Mouse (Mus musculus) granulocyte monocyte progenitor cell, adult 5-6 weeks (primary cell): ENCODE measurements around the gene Phldb2. TPM values are rescaled to one million over a fixed set of nuclear protein-coding genes. Genes with fewer than 3 reads are reported as not detected.

Experiments used
- ATAC-seq: replicated peaks from 2 replicates; pipeline ENCODE4 v1.8.0; 2016; ENCODE audit warnings: mild to moderate bottlenecking, moderate TSS enrichment, inconsistent platforms; ENCODE audit not compliant: poor library complexity, severe bottlenecking
- total RNA-seq, 2 experiments: library from RNA; stranded (forward) in 1 of 2; stranded (reverse) in 1 of 2; fragments of 200-712, 200-1000 nt in 1 of 2; fragments of >200 nt in 1 of 2; fragmentation: Nextera tagmentation in 1 of 2; gene quantifications; 2 replicates each; pipeline ENCODE4 v1.2.3; 2014 to 2017

Gene Phldb2
- total RNA-seq, 2 experiments from 2014 or later = 1.4 to 4.3 TPM

DNA sequence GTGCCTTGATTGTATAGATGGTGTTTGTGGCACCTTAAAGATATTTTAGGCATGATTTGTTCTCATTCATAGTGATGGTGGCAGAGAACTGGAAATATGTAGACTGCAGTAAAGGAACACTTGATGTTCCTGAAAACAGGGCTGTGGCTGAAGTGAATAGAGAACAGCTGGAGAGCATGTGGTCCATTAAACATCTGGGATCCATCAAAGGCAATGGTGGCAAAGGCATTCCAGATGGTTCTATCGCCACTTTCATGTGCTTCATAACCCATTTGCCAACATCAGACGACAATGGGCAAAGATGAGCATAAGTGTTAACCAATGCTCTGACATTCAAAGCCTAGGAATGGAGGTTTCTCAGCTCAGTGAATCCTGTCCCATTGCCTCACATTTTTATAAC lies 56.8 kb downstream of the Phldb2 start:
- no peak for ATAC-seq

DNA sequence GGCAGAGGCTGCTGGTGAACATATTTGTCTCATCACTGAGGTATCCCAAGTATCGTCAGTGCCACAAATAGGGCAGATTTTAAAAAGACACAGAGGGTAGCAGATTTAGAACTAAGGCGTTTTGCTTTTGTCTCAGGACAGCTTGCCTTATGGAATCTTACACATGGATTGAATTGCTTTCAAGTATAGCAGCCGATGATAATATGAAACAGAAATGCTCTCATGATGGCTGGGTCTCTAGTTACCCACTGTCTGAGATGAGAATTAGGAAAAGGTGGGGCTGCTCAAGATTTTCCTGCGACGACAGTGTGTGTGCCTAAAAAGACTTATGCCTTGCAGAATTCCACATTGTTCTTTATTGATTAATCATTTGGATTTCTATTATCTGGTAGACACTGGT lies 58.4 kb downstream of the Phldb2 start:
- ATAC-seq = no peak

DNA sequence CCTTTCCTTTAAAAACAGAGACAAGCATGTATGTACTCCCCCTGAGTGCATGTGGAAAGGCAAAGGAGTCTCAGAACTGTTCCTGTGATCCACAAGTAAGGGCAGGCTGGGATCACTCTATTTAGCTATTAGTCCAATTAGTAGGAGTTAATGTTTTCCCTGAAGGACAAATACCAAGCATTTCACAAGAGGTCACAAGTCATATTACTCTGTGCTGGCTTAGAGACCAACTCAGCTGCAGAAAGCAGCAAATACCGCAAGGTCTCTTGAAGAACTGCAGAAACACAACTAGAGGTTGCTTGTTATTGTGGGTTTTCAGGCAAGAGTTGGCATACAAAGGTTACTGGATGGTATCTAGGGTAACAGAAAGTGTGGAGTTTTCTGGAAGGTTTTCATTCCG lies 59.6 kb downstream of the Phldb2 start:
- no peak for ATAC-seq

DNA sequence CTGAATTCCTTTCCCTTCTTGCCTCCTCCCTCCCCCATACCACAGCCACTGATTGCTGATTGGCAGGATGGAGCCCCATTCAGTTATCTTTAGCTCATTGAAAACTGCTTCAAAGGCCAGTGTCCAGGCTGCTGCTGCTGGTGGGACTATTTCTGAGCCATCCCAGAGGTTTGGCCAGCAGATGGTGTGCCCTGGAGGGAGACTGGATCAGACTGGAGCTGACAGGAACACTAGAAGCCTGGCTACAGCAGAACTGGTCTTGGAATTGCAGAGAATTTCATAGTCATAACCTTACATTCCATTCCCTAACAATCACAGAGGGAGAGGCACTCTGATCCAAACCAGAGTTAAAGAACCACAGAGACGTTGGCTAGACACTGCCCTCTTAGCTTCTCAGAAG lies 60.5 kb downstream of the Phldb2 start:
- ATAC-seq = no peak

DNA sequence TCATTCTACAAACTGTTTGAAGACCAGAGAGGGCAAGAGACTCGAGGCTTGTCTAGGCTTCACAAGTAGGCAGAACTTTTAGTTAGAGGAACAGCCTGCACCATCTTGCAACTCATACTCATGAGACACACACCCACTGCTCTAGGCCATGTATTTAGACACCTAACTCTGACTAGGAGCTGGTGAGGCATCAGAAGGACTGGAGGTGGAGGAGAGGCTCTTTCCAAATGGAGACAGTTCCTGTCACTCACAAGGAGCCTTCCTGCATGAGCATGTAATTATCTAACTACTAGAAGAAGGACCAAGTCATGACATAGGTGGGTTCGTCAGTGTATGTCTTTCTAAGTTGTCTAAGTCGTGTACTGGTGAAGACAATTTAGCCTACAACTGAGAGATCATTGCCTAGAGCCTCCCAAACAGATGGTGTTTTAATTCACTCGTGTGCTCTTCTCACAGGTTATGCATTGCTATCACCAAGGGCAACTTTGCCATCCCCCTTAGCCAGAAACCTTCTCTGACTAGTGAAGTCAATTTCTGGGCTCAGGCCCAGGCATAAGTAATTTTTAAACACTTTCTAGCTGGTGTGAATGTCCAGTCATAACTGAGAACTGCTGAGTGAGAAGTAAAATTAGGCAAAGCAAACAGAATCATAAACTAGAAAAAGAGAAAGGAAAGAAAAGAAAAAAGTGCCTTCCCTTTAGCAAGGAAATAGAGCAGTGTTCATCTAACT lies 62.8 kb downstream of the Phldb2 start:
- ATAC-seq = no peak

DNA sequence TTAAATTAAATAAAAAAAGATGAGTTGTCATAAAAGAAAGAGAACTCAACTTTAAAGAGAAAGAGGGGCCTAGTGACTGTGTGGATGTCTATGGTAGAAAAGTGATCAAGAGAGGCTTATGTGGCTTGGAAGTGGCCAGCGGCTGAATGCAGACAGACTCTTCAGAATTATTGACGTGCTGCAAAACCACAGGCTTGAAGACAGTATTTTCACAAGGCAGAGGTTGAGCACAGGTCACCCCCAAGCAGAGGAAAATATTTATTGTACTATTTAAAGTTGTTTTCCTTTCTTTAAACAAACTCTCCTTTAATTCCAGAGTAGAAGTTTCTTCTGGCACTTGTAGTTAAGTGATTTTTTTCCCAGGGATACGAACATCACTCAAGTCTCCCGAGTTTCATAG lies 63.8 kb downstream of the Phldb2 start:
- no peak for ATAC-seq

DNA sequence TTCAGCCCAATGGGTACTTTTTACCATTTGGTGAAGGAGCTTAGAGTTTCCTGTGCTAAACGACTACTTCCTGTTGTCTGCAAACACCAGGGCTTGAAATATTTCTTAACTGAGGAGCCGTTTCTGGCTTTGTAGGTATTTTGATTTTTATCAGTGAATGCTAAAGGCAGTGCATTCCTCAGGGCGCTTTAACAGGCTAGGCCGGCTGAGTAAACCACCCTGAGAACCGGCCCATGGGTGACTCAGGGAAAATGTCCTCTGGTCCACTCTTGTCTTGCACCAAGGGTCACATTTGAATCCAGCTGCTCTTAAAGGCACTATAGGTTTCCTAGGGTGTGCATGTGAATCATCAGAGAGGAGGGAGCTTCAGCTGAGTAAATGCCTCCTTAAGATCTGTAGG lies 66.8 kb downstream of the Phldb2 start:
- ATAC-seq = no peak

DNA sequence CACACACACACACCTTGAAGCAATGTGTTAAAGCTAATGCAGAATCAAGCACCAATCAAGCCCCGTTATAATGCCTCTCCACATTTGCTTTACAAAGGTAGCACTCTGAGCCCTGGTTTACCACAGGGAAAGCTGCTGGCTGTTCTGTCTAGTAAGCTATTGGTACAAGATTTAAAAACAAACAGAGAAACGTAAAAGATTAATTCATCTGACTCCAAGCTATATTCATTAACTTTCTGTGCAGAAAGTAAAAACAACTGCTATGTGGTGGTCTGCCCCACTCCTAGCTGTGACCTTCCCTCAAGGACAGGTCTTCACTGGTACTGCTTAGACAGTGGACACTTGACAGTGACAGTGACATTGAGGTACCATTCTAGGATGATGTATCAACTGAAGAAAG lies 69.2 kb downstream of the Phldb2 start:
- ATAC-seq = no peak

DNA sequence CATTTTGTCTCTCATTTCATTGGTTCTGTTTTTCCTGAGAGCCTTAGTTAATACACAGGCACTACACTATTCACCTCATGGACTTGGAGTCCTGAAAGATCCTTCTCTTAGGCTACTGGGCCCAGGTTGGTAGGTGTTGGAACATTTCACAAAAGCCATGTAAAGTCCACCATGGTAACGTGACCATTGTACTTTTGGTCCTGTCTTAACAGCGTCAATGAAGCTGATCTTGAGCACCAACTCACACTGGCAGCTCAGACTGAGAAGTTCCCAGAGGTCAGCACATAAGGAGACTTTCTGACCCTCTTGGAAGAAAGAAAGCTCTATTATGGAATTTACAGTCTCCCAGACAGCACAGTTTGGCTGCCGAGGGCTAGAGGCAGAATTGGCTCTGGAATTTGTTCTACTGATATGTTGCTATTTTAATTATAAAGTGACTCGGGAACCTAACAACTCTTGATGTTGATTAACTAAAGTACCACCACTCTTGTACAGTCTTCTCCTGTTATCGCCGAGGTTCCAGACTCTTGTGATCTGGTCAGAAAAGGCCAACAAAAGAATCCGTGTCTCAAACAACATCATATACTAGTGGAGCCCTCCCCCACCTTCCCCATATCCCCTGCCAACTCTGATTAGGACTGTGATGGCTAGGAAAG lies 72.1 kb downstream of the Phldb2 start:
- ATAC-seq = no peak

DNA sequence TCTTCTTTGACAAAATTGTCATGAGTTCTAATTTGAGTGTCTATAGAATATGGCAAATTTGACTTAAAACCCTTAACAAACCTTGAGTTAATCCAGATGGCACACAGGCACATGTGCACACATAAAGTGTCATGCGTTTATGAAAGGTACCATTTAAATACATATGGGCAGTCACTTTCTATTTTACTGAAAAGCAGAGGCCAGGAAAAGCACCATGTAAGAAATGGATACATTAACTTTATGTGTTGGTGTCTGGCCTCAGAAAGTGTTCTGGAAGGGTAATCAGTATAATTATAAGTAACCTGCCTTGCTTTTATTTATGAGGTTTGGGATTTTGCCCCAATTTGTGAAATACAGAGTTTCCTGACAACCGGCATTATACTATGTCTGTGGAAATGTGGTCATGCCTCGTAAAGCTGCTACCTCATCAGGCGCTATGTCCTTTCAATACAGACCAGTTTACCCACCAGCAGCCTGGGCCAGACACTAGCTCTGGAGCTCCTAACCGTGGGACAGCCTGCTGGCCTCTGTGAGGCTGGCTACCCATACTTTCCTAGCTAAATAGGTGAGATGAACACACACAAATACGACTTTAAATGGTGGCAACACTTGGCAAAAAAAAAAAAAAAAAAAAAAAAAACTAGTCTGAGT lies 73.2 kb downstream of the Phldb2 start:
- ATAC-seq = no peak

DNA sequence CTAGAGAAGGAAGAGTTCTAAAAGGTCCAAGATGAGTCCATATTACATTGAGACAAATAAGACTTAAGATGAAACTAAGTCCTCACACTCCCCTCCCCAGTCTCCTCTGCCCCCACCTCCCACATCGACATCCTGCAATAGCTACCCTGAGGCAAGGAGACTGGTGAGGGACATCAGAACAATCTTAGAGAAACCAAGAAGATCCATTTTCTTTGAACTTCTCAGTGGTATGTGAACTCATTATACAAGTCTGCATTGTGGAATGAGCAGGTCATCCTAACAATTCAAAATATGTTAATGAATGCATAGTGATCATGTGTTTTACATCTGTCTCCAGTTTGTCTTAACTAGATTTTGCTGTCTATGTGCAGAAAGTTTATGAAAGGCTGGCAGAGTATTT lies 75.7 kb downstream of the Phldb2 start:
- no peak for ATAC-seq

DNA sequence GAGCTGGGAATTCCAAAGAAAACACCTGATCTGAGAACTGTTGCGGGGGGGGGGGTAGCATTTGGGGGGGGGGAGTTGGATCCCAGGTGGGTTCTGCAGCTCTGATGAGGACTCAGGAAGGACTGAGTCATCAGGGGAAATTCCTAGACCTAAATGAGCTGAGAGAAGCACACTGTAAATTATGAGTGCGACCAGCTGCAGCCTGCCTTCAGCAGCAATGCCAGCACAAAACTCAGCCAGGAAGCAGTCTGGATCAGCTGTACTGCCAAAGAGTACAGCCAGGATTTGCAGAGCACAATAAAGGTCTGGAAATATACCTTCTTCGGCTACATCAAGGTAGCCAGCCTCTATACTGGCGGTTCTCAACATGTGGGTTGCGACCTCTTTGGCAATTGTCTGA lies 76.2 kb downstream of the Phldb2 start:
- no peak for ATAC-seq

DNA sequence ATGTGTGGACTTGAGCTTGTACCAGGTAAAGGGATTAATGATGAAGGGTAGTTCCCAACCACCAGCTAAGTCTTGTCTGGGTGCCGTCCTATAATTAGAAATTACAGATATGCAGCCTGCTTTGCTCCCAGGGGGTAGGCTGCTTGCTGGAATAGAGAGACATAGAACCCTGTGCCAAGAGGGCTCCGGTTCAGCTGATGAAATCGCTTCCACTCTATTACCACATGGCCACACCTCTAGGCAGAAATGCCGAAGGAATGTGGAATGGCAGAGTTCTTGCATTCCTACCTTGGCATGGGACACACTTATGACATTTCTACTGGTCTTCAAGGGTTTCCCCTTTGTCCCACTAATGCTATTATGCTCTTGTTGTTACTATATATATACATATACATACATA lies 80.0 kb downstream of the Phldb2 start:
- no peak for ATAC-seq

DNA sequence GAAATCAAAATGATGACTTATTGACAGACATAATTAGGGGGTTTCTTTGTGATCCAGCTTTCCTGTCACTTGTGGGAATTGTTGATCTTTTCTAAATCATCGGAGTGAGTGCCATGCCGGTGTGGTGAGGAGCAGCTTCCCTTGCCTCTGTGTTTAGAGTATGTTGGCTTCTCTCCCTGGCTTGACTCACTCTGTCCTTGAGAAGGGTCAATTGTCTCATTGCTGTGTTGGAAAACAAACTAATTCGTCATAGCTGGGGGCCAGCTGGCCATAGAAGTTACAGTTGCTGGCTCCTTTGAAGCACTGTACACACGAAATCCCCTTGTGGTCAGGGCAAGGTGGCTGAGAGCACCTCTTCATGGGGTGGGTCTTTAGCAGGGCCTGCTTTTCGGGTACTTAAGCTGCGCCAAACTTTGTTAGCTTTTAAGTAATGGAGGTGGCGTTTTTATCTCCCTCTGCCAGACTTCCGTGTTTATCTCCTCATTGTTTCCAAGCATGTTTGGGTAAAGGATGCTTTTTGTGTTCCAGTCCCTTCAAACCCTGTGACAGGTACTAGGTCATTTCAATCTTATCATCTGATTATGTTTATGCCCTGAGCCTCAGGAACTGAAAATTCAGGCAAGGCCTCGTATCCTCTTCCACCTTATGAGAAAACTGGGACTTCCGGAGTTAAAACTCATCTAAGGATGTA lies 82.0 kb downstream of the Phldb2 start:
- ATAC-seq = no peak

DNA sequence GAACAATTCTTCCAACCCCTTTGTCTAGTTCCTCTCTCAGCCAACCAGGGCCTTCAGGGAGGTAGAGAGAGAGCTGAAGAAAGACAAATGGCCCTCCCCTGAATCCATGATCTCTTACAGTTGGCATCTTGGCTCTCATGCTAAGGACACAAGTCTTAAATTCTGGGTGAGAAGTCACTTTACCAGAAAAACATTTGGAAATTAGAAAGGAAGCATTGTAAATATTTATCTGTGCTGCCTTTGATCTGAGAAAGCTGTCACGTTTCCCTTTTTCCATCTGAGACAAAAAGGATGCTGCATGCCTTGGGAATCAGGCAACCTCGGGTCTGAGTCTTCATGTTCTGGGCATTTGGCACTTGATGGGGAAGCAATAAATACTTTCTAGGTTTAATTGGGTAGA lies 82.7 kb downstream of the Phldb2 start:
- ATAC-seq = no peak

DNA sequence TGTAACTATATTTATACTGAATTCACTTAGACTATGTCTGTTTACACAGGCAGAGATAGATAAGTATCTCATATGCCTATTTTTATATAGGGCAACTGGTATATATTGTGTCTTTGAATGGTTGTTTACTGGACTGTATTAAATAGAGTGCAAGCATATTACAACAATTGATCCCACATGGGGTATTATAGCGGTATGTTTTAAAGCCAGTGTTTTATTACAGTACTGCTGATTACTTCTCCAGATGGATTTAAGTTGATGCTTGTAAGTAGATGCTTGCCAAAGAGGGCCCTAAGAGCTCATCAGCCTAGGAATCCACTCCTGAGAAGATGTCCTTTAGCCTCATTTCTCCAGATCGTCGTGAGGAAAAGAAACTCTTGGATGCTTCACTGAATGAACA lies 84.4 kb downstream of the Phldb2 start:
- ATAC-seq = no peak

DNA sequence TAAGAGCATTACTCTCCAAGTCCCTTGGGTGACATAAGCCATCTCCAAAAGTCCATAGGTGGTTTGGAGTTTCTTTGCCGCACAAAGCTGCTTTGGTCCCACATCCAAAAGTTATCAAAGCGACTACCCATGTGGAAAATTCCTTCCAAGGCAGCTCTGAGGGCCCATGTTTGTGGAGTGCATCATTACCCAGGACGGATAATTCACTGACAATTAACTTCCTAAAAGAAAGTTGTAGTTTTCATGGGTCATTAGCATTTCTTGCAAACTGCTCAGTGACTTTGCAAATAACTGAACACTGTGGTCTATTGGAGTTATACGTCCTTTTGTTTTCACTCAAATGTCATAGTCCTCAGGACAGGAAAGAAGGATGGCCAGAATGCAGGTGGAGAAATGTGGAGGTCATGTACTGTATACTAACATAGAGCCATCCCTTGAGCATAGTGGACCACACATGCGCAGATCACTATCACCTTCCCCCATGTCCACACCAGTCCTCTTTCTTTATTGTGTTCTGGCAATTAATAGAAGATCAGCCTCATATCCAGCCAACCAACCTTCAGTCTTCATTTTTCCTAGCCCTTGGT lies 96.0 kb downstream of the Phldb2 start:
- no peak for ATAC-seq

DNA sequence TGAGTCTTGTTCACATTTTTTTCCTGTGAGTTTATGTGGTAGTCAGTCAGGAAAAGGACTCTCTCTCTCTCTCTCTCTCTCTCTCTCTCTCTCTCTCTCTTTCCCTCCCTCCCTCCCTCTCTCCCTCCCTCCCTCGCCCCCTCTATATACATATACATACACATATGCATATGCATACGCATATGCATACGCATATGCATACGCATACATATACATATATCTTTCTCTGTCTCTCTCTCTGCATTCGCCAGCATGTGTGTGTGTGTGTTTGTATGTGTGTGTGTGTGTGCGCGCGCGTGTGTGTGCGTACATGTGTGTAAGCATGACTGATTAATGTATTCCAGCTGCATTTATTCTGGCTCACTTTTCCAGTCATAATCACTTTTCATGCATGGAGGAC lies 98.9 kb downstream of the Phldb2 start:
- no peak for ATAC-seq

DNA sequence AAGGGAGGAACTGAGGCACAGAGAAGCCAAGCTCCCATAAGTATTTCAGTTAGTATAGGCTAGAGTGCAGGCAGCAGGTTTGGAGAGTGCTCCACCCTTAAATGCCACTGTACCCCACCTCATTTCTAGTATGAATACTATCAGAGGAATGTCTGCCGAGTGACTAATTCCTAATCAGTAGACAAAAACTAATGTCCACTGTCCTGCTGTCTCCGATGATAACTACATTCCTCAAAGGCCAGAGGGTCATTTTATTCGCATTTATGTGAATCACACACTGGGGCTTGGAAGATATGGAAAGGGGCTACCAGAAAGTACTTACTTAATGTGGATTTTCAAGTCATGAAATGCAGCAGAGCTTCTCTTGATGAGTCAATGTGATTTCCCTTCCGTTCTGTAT lies 104.4 kb downstream of the Phldb2 start:
- ATAC-seq = no peak

DNA sequence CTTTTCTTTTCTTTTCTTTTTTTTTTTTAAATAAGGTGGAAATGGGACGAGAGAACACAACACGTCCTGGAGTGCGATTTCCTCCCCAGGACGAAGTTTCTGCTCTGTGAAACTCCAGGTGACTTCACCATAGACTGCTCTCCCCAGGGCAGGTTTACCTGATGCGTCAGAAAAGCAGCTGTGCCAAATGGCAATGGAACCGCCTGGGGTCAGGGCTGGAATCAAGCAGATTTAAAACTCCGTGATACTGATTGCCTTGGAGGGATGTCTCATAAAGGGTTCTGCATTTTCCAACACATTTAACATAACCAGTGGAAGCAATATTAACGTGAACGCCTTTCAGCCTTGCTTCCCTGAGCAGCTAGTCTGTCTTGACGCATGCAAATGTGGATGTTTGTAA lies 108.5 kb downstream of the Phldb2 start:
- no peak for ATAC-seq
